Mouse (Mus musculus) kidney, embryonic 14.5 days (tissue): ENCODE data around the gene Ubxn11. TPM values are rescaled to one million over a fixed set of nuclear protein-coding genes. Genes with fewer than 3 reads are reported as not detected.

ENCODE experiments used
- polyA plus RNA-seq: library from polyadenylated mRNA; unstranded; fragments of >200 nt; fragmentation: Nextera tagmentation; extraction: Ambion mirVana; gene quantifications from 2 replicates; pipeline ENCODE4 v1.2.1, GENCODE M21; 2014

Gene Ubxn11
- polyA plus RNA-seq, 1 experiment from 2014 or later = 9.3 TPM

Other genes starting within 250 kb of the Ubxn11 start
- gene Rps6ka1, start 214.8 kb upstream of the Ubxn11 start, polyA plus RNA-seq = 29.6 and 49.8 TPM in 2 replicates
- 3,172 and 3,245 TPM in 2 replicates for gene Hmgn2, start 133.9 kb upstream of the Ubxn11 start, polyA plus RNA-seq
- 42.2 and 42.9 TPM in 2 replicates for gene Dhdds, start 101.7 kb upstream of the Ubxn11 start, polyA plus RNA-seq
- gene Lin28a, start 83.7 kb upstream of the Ubxn11 start, polyA plus RNA-seq = not detected in 2 replicates
- gene Zfp683, start 48.7 kb upstream of the Ubxn11 start, polyA plus RNA-seq = not detected in 2 replicates
- 4.5 and 6.0 TPM in 2 replicates for gene Crybg2, start 41.8 kb upstream of the Ubxn11 start, polyA plus RNA-seq
- gene Cd52, start 7.5 kb upstream of the Ubxn11 start, polyA plus RNA-seq = 8.9 and 12.1 TPM in 2 replicates
- gene Sh3bgrl3, start 26.2 kb downstream of the Ubxn11 start, polyA plus RNA-seq = 424 TPM in 2 replicates
- 98.0 and 123 TPM in 2 replicates for gene Cep85, start 84.5 kb downstream of the Ubxn11 start, polyA plus RNA-seq
- gene Gm7534, start 100.4 kb downstream of the Ubxn11 start, polyA plus RNA-seq = 0.34 and 0.50 TPM in 2 replicates
- 0.26 and 0.37 TPM in 2 replicates for gene Catsper4, start 124.8 kb downstream of the Ubxn11 start, polyA plus RNA-seq
- 5.0 and 6.4 TPM in 2 replicates for gene Cnksr1, start 135.8 kb downstream of the Ubxn11 start, polyA plus RNA-seq
- gene E130218I03Rik, start 141.1 kb downstream of the Ubxn11 start, polyA plus RNA-seq = 0.41 TPM in 1 of 2 replicates, not detected in the other
- 17.5 and 18.9 TPM in 2 replicates for gene Zfp593, start 143.0 kb downstream of the Ubxn11 start, polyA plus RNA-seq
- gene Gm30191, start 144.4 kb downstream of the Ubxn11 start, polyA plus RNA-seq = not detected in 2 replicates
- 9.2 and 12.8 TPM in 2 replicates for gene Grrp1, start 151.5 kb downstream of the Ubxn11 start, polyA plus RNA-seq
- 14.9 and 18.8 TPM in 2 replicates for gene Pdik1l, start 185.3 kb downstream of the Ubxn11 start, polyA plus RNA-seq
- gene Trim63, start 212.6 kb downstream of the Ubxn11 start, polyA plus RNA-seq = 0.88 and 1.4 TPM in 2 replicates
- gene Slc30a2, start 240.6 kb downstream of the Ubxn11 start, polyA plus RNA-seq = 0.09 and 0.11 TPM in 2 replicates